Mouse (Mus musculus) stomach, embryonic 14.5 days (tissue): Measurements from ENCODE around the gene Dapk2. TPM values are rescaled to one million over a fixed set of nuclear protein-coding genes. Genes with fewer than 3 reads are reported as not detected.

Experiments
- ATAC-seq: fragments of 200-750 bp; cut with Nextera tagmentation; 2 replicates; pipeline ENCODE4 v1.8.0; 2017; ENCODE audit warnings: low read depth, moderate TSS enrichment; ENCODE audit not compliant: insufficient number of reproducible peaks, insufficient read depth, low FRiP score
- H3K27ac ChIP-seq: fragments of 300-500 bp; sonication (generic); 2 replicates; pipeline ENCODE4 v1.5.1; 2014; ENCODE audit warnings: mild to moderate bottlenecking, low read length, moderate library complexity, mixed read lengths
- H3K27me3 ChIP-seq: fragments of 300-500 bp; sonication (generic); 2 replicates; pipeline ENCODE4 v1.6.1; 2014; ENCODE audit warnings: low read length, control low read depth, mixed read lengths; ENCODE audit not compliant: control insufficient read depth, insufficient read depth
- H3K36me3 ChIP-seq: fragments of 300-500 bp; sonication (generic); 2 replicates; pipeline ENCODE4 v1.6.1; 2014; ENCODE audit warnings: mild to moderate bottlenecking, control low read depth, low read length, moderate library complexity, mixed read lengths; ENCODE audit not compliant: control insufficient read depth, insufficient read depth
- H3K4me1 ChIP-seq: fragments of 300-500 bp; sonication (generic); 2 replicates; pipeline ENCODE4 v1.6.1; 2014; ENCODE audit warnings: low read length, control low read depth, mixed read lengths; ENCODE audit not compliant: control insufficient read depth, insufficient read depth
- H3K4me2 ChIP-seq: fragments of 300-500 bp; sonication (generic); replicated peaks from 2 replicates; pipeline ENCODE4 v1.6.1; 2014; ENCODE audit warnings: low read depth, low read length, control low read depth
- H3K4me3 ChIP-seq: fragments of 300-500 bp; sonication (generic); 2 replicates; pipeline ENCODE4 v1.5.1; 2014; ENCODE audit warnings: low read depth, low read length, control low read depth
- H3K9ac ChIP-seq: fragments of 300-500 bp; sonication (generic); replicated peaks from 2 replicates; pipeline ENCODE4 v1.6.1; 2014; ENCODE audit warnings: low read depth, mild to moderate bottlenecking, control low read depth, low read length, moderate library complexity, mixed read lengths
- H3K9me3 ChIP-seq: fragments of 300-500 bp; sonication (generic); 2 replicates; pipeline ENCODE4 v1.6.1; 2016; ENCODE audit warnings: low read depth, low read length, control low read depth; ENCODE audit not compliant: control insufficient read depth
- WGBS: fragments of 180-500 bp; shearing (Covaris S2); extraction: QIAGEN DNeasy Blood & Tissue Kit; methylation state at CpG from one replicate; pipeline ENCODE4 v1.1.7; 2014; 5-methylcytosine and 5-hydroxymethylcytosine counted together
- polyA plus RNA-seq: library from polyadenylated mRNA; unstranded; fragments of >200 nt; fragmentation: Nextera tagmentation; extraction: Ambion mirVana; gene quantifications from 2 replicates; pipeline ENCODE4 v1.2.1, GENCODE M21; 2014

Gene Dapk2
- polyA plus RNA-seq, 1 experiment from 2014 or later, result 7.1 TPM

DNA sequence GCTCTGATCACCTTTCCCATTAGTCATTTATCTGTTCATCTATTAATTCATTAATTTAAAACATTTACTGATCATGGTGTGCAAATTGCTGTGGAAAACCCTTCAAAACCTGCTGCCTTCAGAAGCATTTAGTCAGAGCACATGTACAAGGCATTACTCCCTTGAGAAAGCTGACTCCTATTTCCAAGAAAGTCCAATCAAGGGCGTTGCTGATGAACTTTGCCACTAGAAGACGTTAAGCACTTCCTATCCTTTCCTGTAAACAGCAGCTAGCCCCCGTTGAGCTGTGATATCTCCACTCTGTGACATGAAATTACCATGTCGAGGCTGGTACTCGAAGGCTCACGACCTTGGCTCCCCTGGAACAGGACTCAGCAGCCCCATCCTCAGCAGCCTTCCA, 43.6 kb downstream of the Dapk2 start:
- ATAC-seq, result no peak

DNA sequence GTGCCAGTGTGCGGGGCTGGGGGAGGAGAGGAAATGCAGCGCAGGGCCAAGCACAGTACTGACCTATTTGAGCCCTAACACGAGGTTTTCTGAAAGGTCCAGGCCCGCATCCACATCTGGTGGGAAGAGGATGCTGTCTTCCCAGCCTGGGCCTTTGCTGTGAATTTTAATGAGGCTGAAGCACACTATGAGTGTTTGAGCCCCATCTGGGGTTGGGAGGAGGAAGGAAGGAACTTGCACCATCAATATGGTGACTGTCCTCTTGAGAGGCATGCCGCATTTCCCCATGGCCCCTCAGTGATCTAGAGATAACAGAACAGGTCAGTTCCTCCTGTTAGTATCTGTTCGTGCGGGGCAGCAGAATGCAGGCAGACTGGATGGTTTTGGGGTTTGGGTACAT, 44.4 kb downstream of the Dapk2 start:
- ATAC-seq, result no peak
- Histone ChIP-seq H3K27ac (no peak overlapping the region), H3K4me3 (no peak overlapping the region), H3K36me3 (no peaks in the 10 kb centered on the region), H3K4me1 (no peaks in the 10 kb centered on the region), H3K9me3 (no peaks in the 10 kb centered on the region), H3K9ac (no peak overlapping the region), H3K27me3 (no peaks in the 10 kb centered on the region), H3K4me2 (no peak overlapping the region)
- 74% methylated on average over 7 of the region's 7 CpGs for WGBS

More for the DNA sequence above, 43.6 kb downstream of the Dapk2 start:
- H3K27ac ChIP-seq, result no peak overlapping the region
- 49% methylated on average over 6 of the region's 6 CpGs for WGBS
- no peak overlapping the region for H3K4me3 ChIP-seq
- H3K36me3 ChIP-seq, result no peaks in the 10 kb centered on the region
- no peak overlapping the region for H3K4me2 ChIP-seq
- H3K9ac ChIP-seq, result no peak overlapping the region
- no peaks in the 10 kb centered on the region for H3K27me3 ChIP-seq
- no peaks in the 10 kb centered on the region for H3K9me3 ChIP-seq
- no peaks in the 10 kb centered on the region for H3K4me1 ChIP-seq

DNA sequence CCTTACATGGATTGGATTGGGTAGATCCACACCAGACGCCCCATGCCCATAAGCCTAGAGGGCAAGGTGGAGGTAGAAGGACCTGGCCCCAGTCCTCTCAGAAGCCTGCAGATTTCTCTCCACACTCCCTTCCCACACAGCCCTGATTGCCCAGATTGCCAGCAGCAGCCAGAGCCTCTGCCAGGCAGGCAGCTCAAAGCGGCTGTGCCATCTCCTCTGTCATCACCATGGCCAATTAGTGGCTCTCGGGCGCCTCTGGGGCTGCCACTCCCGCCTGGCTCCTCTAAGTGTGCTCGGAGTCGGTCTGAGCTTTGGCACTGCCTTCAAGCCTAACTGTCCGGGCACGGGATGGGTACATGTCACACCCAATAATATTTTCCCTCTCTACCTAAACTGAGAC, 47.7 kb downstream of the Dapk2 start:
- no peak overlapping the region for H3K9ac ChIP-seq
- ATAC-seq, result no peak
- no peak overlapping the region for H3K4me3 ChIP-seq
- no peaks in the 10 kb centered on the region for H3K36me3 ChIP-seq
- no peaks in the 10 kb centered on the region for H3K4me1 ChIP-seq
- no peak overlapping the region for H3K4me2 ChIP-seq
- no peak overlapping the region for H3K27ac ChIP-seq
- no peaks in the 10 kb centered on the region for H3K9me3 ChIP-seq
- H3K27me3 ChIP-seq, result no peaks in the 10 kb centered on the region
- WGBS, result 89% methylated on average over 9 of the region's 9 CpGs

DNA sequence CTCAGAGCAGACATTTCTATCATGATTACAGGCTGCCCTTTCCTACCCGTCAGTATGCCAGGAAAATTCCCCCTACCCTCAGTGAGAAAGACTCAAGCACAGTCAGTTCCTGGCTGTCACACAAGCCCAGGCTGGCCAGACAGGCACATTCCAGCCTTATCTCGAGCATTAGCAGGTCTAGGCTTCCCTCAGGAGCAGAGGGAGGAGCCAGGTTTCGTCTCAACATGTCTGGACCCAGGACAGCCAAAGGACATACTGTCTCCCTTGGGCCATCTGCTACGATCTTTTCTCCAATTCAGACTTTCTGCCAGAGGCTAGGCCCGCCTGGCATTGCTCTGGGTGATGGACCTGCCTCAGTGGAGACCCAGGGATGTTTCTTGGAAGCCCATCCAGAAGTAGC, 48.8 kb downstream of the Dapk2 start:
- Histone ChIP-seq H3K36me3 (no peaks in the 10 kb centered on the region), H3K27me3 (no peaks in the 10 kb centered on the region)
- 0 out of 2 replicates have a peak, but pooled peaks have one; percentile 33 for ATAC-seq

DNA sequence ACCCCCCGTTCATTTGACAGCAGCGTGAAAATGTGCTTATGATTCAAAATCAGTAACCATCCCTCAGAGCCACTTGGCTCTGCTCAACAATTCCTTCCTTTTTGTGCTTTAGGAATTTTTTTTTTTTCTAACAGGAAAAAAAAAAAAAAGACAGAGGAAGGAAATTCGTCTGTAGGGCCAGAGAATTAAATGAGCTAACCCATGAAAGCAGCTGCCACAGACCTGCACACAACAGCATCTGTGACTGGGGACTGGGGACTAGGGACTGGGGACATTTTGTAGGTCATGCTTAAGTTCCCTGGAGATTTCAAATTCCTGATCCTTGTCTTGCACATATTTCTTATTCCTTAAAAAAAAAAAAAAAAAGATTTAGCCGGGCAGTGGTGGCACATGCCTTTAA, 53.4 kb downstream of the Dapk2 start:
- Histone ChIP-seq H3K4me3 (no peak overlapping the region), H3K27ac (no peak overlapping the region), H3K4me2 (no peak overlapping the region), H3K36me3 (no peaks in the 10 kb centered on the region), H3K9ac (no peak overlapping the region), H3K9me3 (no peaks in the 10 kb centered on the region), H3K4me1 (peaks cover 6% of the 10 kb centered on the region; the same call in 1 of the 2 replicates), H3K27me3 (no peaks in the 10 kb centered on the region)
- ATAC-seq, result no peak
- 48% methylated on average over 4 of the region's 4 CpGs for WGBS

More for the DNA sequence above, 48.8 kb downstream of the Dapk2 start:
- Histone ChIP-seq H3K9ac (no peak overlapping the region), H3K4me1 (no peaks in the 10 kb centered on the region), H3K9me3 (no peaks in the 10 kb centered on the region), H3K4me3 (no peak overlapping the region), H3K4me2 (no peak overlapping the region), H3K27ac (no peak overlapping the region)
- WGBS, result 33% methylated on average over 5 of the region's 5 CpGs

DNA sequence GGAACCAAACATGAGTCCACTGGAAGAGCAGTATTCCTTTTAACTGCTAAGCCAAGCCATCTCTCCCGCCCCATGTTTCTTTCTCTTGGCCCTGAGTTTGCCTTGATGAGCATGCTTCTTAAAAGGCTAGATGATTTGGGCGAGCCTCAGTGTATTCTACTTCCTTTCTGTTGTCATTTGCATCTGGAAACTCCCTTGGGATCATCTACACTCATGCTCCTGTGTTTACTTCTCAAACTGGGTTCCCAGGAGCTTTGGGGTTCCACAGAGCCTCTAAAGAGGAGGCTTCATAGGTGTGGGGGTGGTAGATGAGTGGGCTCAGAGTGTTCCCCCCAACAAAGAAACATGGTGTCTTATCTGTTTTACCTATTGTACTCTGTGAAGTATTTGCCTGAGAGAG, 54.1 kb downstream of the Dapk2 start:
- ATAC-seq, result no peak
- no peak overlapping the region for H3K4me2 ChIP-seq
- no peak overlapping the region for H3K4me3 ChIP-seq
- H3K9me3 ChIP-seq, result no peaks in the 10 kb centered on the region
- H3K27me3 ChIP-seq, result no peaks in the 10 kb centered on the region
- H3K27ac ChIP-seq, result no peak overlapping the region
- no peaks in the 10 kb centered on the region for H3K36me3 ChIP-seq
- peaks cover 6% of the 10 kb centered on the region; the same call in 1 of the 2 replicates for H3K4me1 ChIP-seq
- 86% methylated on average over 2 of the region's 2 CpGs for WGBS
- no peak overlapping the region for H3K9ac ChIP-seq

DNA sequence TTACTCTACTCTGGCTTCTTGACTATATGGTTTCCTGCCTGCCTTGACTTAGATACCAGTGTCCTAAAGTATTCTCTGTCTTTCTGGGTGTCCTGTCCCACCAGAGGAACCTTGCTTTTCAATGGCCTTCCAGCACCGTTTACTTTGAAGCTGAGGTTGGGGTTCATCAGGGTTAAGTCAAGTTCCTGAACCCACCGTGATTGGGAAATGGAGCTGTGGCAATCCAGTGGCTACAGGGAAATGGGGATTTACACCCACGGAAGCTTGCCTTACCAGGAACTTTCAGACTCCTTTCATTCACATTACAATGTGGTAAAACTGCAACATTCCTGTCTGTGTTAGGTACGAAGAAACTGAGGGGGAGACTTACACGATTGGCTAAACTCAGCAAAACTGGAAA, 54.8 kb downstream of the Dapk2 start:
- Histone ChIP-seq H3K4me3 (no peak overlapping the region), H3K9me3 (no peaks in the 10 kb centered on the region), H3K27me3 (no peaks in the 10 kb centered on the region), H3K4me1 (peaks cover 6% of the 10 kb centered on the region; the same call in 1 of the 2 replicates), H3K36me3 (no peaks in the 10 kb centered on the region), H3K9ac (no peak overlapping the region), H3K27ac (no peak overlapping the region), H3K4me2 (no peak overlapping the region)
- WGBS, result 67% methylated on average over 5 of the region's 5 CpGs
- no peak for ATAC-seq

DNA sequence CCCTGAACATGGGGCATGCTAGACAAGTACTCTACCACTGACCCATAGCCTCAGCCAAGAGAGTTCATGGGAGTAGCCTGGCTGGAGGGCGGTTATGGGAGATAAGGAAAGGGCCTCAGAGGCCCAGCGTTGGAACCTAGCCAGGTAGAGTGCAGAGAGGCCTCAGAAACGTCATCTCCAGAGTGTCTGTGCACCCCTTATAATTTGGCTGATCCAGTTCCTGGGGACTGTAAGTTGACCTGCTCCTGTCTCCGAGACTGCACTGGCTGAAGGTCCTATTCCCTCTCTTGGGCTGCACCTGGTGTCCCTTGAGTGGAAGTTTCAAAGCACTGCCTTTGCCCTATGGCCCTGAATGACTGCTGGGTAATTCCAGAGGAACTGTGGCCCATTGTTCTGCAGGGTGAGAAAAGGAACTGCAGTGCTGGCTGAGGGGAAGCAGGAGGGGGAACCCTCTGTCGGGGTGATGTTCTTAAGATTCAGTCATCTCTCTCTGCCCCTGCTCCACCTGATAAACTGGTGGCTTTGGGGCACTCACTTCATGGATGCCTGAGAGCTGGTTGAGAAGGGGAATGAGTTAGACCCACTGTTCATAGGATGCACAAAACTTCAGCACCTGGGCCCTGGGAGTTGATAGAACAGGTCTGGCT, 55.5 kb downstream of the Dapk2 start:
- Histone ChIP-seq H3K9ac (no peak overlapping the region), H3K27me3 (no peaks in the 10 kb centered on the region), H3K4me3 (no peak overlapping the region), H3K36me3 (no peaks in the 10 kb centered on the region), H3K4me2 (no peak overlapping the region), H3K27ac (no peak overlapping the region; the same call in 1 of the 2 replicates), H3K4me1 (peaks cover 9% of the 10 kb centered on the region; the same call in 1 of the 2 replicates), H3K9me3 (no peaks in the 10 kb centered on the region)
- 52% methylated on average over 5 of the region's 5 CpGs for WGBS
- ATAC-seq, result peak; percentile 42; the same call in 1 of the 2 replicates

DNA sequence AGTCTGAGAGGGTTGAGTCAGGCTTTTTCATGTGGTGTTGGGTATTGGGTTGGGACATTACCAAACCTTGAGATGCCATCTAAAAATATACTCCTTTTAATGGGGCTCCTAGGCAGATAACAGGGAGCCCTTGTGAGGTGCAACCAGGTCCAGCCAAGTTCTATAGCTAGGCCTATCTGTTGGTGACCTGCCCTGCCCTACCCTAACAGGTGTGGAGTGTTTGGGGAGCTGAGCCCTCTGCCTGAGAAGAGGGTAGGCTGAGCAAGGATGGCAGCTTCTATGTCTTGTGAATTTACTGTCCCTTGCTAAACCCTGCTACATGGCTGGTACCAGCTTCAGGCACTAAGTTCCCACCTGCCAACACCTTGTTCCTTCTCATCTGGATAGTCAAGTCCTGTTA, 57.5 kb downstream of the Dapk2 start:
- no peak overlapping the region for H3K4me2 ChIP-seq

More for the DNA sequence above, 57.5 kb downstream of the Dapk2 start:
- Histone ChIP-seq H3K4me1 (peaks cover 9% of the 10 kb centered on the region; the same call in 1 of the 2 replicates), H3K36me3 (no peaks in the 10 kb centered on the region), H3K9me3 (no peaks in the 10 kb centered on the region), H3K27ac (no peak overlapping the region), H3K9ac (no peak overlapping the region), H3K4me3 (no peak overlapping the region), H3K27me3 (no peaks in the 10 kb centered on the region)
- ATAC-seq, result no peak
